Mouse (Mus musculus) granulocyte monocyte progenitor cell, adult 5-6 weeks (primary cell): ENCODE measurements around the gene Gm17660. TPM values are rescaled to one million over a fixed set of nuclear protein-coding genes. Genes with fewer than 3 reads are reported as not detected.
A peak's percentile ranks its signal among the peaks of the same experiment; 100 is the strongest.

Experiments
- ATAC-seq: replicated peaks from 2 replicates; pipeline ENCODE4 v1.8.0; 2016; ENCODE audit warnings: mild to moderate bottlenecking, moderate TSS enrichment, inconsistent platforms; ENCODE audit not compliant: poor library complexity, severe bottlenecking
- total RNA-seq, 2 experiments: library from RNA; stranded (forward) in 1 of 2; stranded (reverse) in 1 of 2; fragments of 200-712, 200-1000 nt in 1 of 2; fragments of >200 nt in 1 of 2; fragmentation: Nextera tagmentation in 1 of 2; gene quantifications; 2 replicates each; pipeline ENCODE4 v1.2.3; 2014 to 2017

Gm17660 gene
- total RNA-seq (2014; fragmentation: Nextera tagmentation) (not detected in 2 replicates), total RNA-seq (2017) (not detected in 2 replicates)

- no peak for ATAC-seq
These were observed at the start of gene Gm17660 for GRCm38 (mm10) chr5:104077508-104077907. Gene Gm17660 (minus strand): TSS chr5:104077608.

DNA sequence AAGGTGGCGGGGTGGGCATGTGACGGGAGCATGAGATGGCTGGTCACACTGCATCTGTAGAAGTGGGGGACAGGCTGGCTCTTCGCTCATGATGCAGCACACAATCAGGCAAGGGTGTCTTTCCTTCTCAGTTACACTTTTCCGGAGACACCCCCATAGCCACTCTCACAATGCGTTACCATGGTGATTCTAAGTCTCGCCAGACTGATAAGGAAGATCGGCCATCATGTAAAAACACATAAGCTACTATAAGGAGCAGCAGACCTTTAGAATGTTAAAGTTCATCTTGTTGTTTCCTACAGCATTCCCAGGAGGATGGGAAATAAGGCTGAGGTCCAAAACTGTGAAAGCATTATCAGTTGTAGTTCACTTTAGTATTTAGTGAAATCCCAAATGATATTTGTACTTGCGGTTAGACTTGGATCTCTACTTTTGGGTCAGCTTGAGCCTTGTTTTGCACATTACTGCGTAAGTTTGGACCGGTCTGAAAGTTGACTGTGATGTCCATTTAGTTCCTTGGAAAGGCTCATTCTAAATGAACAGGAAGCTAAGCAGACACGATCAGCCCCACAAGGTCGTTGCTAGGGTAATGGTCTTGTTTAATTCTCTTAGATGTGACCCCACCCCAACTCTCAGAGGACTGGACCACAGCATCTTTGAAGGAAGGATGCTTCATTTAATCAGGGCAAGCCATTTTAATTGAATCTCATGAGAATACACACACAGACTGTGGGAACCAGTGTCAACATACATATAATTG, 49.3 kb upstream of the Gm17660 start:
- no peak for ATAC-seq

- no peak for ATAC-seq
These were observed 46.7 kb upstream of the Gm17660 start for GRCm38 (mm10) chr5:104124016-104124658.

DNA sequence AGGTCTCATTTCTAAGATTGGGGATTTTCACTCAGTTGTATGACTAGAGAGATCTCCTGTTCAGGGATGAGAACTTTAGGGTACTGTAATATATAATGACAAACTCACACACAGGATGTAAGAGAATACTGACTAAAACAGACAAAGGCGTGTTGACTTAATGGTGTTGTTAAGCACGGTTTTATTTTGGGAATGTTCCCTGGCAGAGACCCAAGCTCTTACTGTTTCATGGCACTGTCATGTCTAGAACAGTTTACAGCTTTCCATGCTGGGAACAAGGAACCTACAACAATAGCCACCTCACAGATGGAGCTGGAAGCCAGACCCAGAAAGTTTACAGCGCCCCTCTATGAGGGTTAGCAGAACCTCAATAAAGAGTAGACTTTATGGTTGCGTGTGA, 38.5 kb upstream of the Gm17660 start:
- ATAC-seq: no peak

DNA sequence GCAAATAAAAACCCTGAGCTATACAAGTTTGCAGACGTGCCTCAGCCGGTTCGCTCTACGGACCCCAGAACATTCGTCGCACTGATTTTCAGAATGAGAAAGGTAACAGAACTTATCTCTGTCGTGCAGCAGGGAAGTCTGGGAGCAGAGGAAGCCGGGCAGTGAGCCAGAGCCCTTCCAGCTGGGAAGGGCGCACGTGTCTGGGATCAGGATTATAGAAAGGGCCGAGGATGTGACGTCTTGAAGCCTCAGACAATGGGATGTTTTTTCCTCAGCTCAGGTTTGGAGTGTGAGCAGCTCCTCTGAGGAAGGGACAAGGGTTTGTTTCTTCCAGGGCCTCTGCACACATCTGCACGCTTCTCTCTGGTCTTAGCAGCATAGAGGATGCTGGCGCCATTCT, 37.7 kb upstream of the Gm17660 start:
- no peak for ATAC-seq

- no peak for ATAC-seq
These were observed 36.2 kb upstream of the Gm17660 start, which contains the start of gene Sparcl1 for GRCm38 (mm10) chr5:104113491-104114172. Gene Sparcl1 (minus strand): TSS chr5:104113733.

DNA sequence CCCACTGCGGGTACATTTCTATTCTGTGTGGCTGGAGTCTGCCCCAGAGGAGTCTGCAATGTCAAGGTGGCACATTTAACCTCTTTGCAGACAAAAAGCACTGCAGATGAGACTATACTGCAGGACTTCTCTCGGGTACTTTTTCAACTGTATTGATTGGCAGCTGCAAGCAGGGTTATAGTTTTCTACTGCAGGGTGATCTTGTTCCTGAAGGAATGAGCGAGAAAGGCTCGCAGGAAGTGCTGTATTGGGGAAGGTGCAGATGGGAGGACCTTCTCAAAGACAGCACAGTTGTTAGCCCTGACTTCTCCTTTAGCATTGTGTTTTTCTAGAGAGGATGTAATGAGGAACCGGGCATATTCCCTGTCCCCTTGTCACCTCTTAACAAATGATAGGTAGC, 35.1 kb upstream of the Gm17660 start:
- ATAC-seq: no peak

- no peak for ATAC-seq
These were observed 34.6 kb upstream of the Gm17660 start for GRCm38 (mm10) chr5:104112016-104112415.

GRCm38 (mm10) chr5:104110171-104110920, 32.9 kb upstream of the Gm17660 start:
- no peak for ATAC-seq

- ATAC-seq: no peak
These were observed 32.1 kb upstream of the Gm17660 start for GRCm38 (mm10) chr5:104109516-104109915.

- peak; percentile 56 for ATAC-seq
These were observed 31.5 kb upstream of the Gm17660 start for GRCm38 (mm10) chr5:104108879-104109369.

- ATAC-seq: no peak
These were observed 30.9 kb upstream of the Gm17660 start for GRCm38 (mm10) chr5:104108127-104108875.

DNA sequence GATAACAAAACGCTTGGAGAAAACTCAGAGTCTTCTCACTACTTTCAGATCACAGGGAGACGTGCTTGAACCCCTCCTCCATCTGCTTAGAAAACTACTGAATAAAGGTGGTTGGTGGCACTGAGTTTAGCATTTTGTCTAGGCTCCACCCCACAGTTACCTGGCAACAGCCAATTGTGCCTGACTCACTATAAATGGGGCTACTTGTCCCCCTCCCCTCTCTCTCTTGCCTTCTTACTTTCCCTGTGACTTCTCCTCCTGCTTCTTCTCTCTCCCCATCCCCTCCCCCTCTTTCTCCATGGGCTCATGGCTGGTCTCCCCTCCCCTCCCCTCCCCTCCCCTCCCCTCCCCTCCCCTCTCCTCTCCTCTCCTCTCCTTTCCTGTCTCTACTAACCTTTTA, 26.7 kb upstream of the Gm17660 start:
- no peak for ATAC-seq

- no peak for ATAC-seq
These were observed 25.8 kb upstream of the Gm17660 start for GRCm38 (mm10) chr5:104103171-104103570.

DNA sequence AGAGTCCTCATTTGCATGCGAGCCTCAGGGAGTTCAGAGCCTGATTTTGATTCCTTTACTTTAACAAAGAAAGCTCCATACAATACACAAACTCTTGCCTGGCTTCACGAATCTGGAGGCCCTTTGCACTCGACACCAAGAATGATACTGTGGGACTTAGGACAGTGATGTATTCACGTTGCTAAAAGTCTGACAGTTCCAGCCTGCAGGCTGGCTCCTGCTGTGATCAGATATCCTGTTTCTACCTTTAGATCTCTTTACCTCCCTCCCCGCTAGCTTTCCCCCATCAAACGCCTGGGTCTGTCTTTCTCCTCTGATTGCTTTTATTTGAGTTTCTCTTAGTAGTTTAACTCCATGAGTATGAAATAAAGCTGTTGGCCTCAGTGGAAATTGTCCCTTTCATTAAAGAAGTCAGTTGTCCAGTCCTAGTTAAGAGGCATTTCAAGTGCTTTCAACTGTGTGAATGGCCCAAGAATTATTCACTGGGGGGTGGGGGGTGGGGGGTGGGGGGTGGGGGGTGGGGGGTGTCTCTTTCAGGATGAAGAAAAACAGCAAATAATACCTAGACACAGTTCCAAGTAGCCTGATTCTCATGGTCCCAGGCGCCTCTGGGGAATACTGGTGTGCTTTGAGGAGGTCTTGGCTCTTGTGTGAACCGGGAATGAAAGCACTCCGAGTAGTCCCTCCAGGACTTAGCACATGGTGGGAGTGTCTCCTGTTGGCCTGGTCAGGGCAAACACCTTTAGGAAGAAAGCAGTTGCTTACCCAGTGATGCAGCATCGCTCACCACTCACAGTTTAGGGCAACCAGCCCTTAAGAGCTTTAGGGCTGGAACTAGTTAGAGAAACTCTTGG, 24.5 kb upstream of the Gm17660 start:
- ATAC-seq: no peak

DNA sequence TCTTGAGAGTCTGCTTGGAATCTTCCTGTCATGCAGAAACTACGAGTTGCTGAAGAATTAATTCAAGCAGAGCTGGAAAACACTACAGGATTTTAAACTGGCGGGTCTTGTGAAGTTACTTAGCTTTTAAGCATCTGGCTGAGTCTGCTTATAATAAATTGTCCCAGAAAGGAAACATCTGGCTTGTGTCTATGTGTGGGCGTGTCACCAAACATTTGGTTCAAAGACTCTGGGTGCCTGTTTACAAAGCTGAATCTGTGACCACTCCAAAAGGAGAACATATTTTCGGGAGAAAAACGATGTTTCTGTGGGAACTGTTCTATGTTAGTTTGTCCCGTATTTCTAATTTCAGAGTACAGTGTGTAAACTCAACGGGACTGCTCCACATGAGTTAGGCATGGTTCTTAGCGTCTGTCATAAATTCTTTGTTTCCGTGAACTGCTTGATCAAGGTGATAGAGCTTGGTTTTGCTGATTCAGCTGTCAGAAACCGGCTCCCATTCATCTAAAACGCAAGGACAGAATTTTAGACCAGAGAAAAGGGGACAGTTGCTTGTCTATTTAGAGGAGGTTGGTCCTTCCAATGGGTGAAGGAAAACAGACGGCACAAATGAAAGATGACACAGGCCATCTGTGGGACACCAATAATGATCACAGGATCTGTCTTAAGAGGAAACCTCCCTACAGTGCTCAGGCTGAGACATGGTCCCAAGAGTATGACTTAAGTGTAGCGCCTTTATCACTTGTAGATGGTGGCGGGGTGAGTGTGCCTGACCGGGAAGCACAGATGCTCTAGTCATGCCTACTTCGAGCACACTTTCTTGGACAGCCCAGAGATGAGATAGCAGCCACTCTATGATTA, 18.9 kb upstream of the Gm17660 start:
- ATAC-seq: no peak

DNA sequence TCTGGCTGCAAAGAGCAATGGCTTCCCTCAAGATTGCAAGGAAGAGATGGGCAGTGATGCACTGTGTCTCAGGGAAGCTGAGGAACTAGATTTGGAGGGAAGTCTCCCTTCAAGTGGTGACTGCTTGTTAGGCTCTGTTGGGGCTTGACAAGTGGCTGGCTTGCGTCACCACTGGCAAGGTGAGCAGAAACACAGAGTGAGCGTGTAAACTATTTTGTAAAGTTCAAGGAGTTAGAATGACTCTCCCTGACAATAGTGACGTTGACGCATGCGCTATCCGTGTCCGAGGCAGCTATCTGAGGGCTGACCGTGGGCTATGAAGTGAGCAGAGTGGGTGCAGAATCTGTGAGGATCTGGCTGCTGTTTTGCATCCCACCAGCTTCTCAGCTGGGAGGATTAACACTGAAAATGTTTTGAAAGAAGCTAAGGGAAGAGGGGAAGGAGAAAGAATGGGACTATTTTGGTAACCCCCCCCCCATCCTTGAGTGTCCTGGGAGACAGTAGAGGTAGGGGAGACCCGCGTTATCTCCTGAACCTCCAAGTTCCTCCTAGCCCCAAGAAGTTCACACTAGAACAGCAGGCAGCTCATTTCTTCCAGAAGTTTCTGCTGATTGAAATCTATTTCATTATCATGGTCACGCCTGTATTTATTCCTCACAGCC, 18.1 kb upstream of the Gm17660 start:
- no peak for ATAC-seq
